Mouse (Mus musculus): ENCODE measurements around the gene Il15.

DNA sequence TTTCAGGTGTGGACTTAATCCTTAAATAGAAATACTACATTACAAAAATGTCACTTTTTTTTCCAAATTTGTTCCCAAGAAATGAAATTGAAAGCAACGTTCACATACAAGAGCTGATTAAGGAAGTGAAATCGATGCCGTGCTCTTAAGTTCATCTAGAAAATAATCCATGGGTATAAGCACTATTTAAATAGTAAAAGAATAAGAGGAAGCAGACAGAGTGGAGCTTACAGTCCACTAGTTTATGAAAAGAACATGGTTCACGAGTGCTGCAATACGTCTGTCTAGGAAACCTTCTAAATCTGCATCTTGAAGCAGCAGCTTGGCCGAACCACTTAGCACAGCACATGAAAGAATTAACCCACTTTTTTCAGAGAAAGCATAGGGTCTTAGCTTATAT lies 32.4 kb downstream of the Il15 start:
- TF ChIP-seq TCF12 (IDR thresholded peaks at IDR 0.05; ENCODE audit: insufficient read depth, poor library complexity, severe bottlenecking) (no peak), E2F4 (IDR thresholded peaks at IDR 0.05; ENCODE audit: insufficient read depth) (no peak), MAX (IDR thresholded peaks at IDR 0.05; ENCODE audit: low read depth) (no peak), POLR2A (IDR thresholded peaks at IDR 0.05; ENCODE audit: insufficient read length, low read depth) (no peak), MYOD1 (IDR thresholded peaks at IDR 0.05; ENCODE audit: control insufficient read depth in 1 of 3, insufficient read length in 2 of 3, low read depth in 2 of 3) (no peak), POLR2AphosphoS2 (IDR thresholded peaks at IDR 0.05; ENCODE audit: insufficient read length, low read depth) (no peak)

Data from myocyte (in vitro differentiated cells).